Mouse (Mus musculus): ENCODE measurements at regions not wholly inside any gene's neighbourhood (a gene's known extent, or its start where the extent isn't known, plus 50 kb on each side); places are given as distances from the start of the nearest gene placed in this dataset.

DNA sequence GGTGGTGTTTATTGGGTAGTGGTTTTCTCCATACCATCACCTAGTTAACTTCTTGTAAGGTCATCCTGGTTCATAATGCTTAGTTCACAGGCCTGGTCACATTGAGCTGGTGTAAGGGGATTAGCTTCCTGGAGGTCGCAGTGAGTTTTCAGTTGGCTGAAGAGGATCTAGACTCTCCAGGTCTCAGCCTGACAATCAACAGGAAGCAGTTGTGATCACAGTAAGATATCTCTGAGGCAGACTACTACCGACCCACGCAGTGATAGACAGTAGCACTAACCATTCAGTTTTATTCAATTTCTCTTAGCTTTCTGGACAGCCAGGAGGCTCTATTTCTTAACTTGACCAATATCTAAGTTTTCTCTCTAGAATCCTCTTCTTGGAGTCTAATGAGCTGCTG is 108.5 kb upstream of the Prdm1 start:
- H3K9ac ChIP-seq (replicated peaks; ENCODE audit: low read depth, low read length), result no peak overlapping the region
- H3K27me3 ChIP-seq (ENCODE audit: control insufficient read depth, insufficient read depth, low read length), result no peaks in the 10 kb centered on the region
- H3K27ac ChIP-seq (ENCODE audit: low read depth), result no peak overlapping the region
- ATAC-seq (ENCODE audit: insufficient read depth, low read depth) (no peak), DNase-seq (ENCODE audit: low spot score) (no peak)
- no peak for TF ChIP-seq EP300 (IDR thresholded peaks at IDR 0.05; ENCODE audit: low read depth)
- TF ChIP-seq CTCF (IDR thresholded peaks at IDR 0.05; ENCODE audit: low read depth), result no peak
- H3K4me3 ChIP-seq (ENCODE audit: low read depth, low read length), result no peak overlapping the region
- no peak overlapping the region for H3K4me2 ChIP-seq (ENCODE audit: low read depth, low read length)
- no peaks in the 10 kb centered on the region for H3K36me3 ChIP-seq (replicated peaks; ENCODE audit: control insufficient read depth, insufficient read depth, low read length)
- no peaks in the 10 kb centered on the region for H3K9me3 ChIP-seq (replicated peaks; ENCODE audit: control insufficient read depth, low read length)
- peaks cover 5% of the 10 kb centered on the region; the same call in 1 of the 2 replicates for H3K4me1 ChIP-seq (ENCODE audit: control insufficient read depth, insufficient read depth)
- WGBS, result 57% methylated on average over 3 of the region's 3 CpGs

GRCm38 (mm10) chr10:44636061-44636460 is 107.8 kb upstream of the Prdm1 start:
- Histone ChIP-seq H3K36me3 (replicated peaks; ENCODE audit: control insufficient read depth, insufficient read depth, low read length) (no peaks in the 10 kb centered on the region), H3K4me1 (ENCODE audit: control insufficient read depth, insufficient read depth) (peaks cover 8% of the 10 kb centered on the region; the same call in 1 of the 2 replicates), H3K27me3 (ENCODE audit: control insufficient read depth, insufficient read depth, low read length) (no peaks in the 10 kb centered on the region), H3K9me3 (replicated peaks; ENCODE audit: control insufficient read depth, low read length) (no peaks in the 10 kb centered on the region), H3K4me2 (ENCODE audit: low read depth, low read length) (no peak overlapping the region), H3K9ac (replicated peaks; ENCODE audit: low read depth, low read length) (no peak overlapping the region), H3K27ac (ENCODE audit: low read depth) (no peak overlapping the region), H3K4me3 (ENCODE audit: low read depth, low read length) (no peak overlapping the region)
- ATAC-seq (ENCODE audit: insufficient read depth, low read depth), result no peak
- TF ChIP-seq CTCF (IDR thresholded peaks at IDR 0.05; ENCODE audit: low read depth) (no peak), EP300 (IDR thresholded peaks at IDR 0.05; ENCODE audit: low read depth) (no peak)
- DNase-seq (ENCODE audit: low spot score), result no peak

DNA sequence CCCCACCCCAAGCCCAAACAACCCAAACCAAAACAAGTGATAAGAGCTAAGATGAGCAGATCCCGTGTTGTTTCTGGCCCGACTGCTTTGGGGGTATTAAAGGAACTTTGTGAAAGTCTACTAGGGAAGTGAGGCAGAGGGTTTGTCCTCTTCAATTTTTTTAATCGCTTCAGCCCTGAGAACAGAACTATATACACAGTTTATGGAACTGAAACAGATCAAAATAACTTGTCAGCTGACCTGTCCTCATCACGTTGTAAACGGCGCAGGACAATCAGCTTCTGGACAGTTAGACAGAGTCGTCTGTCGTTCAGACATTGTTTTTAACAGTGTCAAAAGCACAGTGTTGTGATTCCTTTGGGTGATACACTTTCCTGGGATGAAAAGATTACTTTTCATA is 103.3 kb upstream of the Prdm1 start:
- ATAC-seq (ENCODE audit: insufficient read depth, low read depth) (no peak), DNase-seq (ENCODE audit: low spot score) (no peak)
- Histone ChIP-seq H3K9me3 (replicated peaks; ENCODE audit: control insufficient read depth, low read length) (no peaks in the 10 kb centered on the region), H3K36me3 (replicated peaks; ENCODE audit: control insufficient read depth, insufficient read depth, low read length) (no peaks in the 10 kb centered on the region), H3K27me3 (ENCODE audit: control insufficient read depth, insufficient read depth, low read length) (no peaks in the 10 kb centered on the region), H3K27ac (ENCODE audit: low read depth) (no peak overlapping the region), H3K9ac (replicated peaks; ENCODE audit: low read depth, low read length) (no peak overlapping the region), H3K4me2 (ENCODE audit: low read depth, low read length) (no peak overlapping the region; the same call in 1 of the 2 replicates), H3K4me1 (ENCODE audit: control insufficient read depth, insufficient read depth) (peaks cover 8% of the 10 kb centered on the region; the same call in 1 of the 2 replicates), H3K4me3 (ENCODE audit: low read depth, low read length) (no peak overlapping the region)
- WGBS, result 46% methylated on average over 8 of the region's 8 CpGs
- TF ChIP-seq EP300 (IDR thresholded peaks at IDR 0.05; ENCODE audit: low read depth) (no peak), CTCF (IDR thresholded peaks at IDR 0.05; ENCODE audit: low read depth) (no peak)

GRCm38 (mm10) chr10:44630485-44630884 is 102.2 kb upstream of the Prdm1 start:
- 56% methylated on average over 13 of the region's 13 CpGs for WGBS
- H3K4me3 ChIP-seq (ENCODE audit: low read depth, low read length), result no peak overlapping the region
- peaks cover 8% of the 10 kb centered on the region; the same call in 1 of the 2 replicates for H3K4me1 ChIP-seq (ENCODE audit: control insufficient read depth, insufficient read depth)
- no peak overlapping the region for H3K4me2 ChIP-seq (ENCODE audit: low read depth, low read length)
- H3K36me3 ChIP-seq (replicated peaks; ENCODE audit: control insufficient read depth, insufficient read depth, low read length), result no peaks in the 10 kb centered on the region
- ATAC-seq (ENCODE audit: insufficient read depth, low read depth), result no peak
- no peaks in the 10 kb centered on the region for H3K27me3 ChIP-seq (ENCODE audit: control insufficient read depth, insufficient read depth, low read length)
- H3K9ac ChIP-seq (replicated peaks; ENCODE audit: low read depth, low read length), result no peak overlapping the region
- H3K27ac ChIP-seq (ENCODE audit: low read depth), result no peak overlapping the region
- no peak for DNase-seq (ENCODE audit: low spot score)
- no peaks in the 10 kb centered on the region for H3K9me3 ChIP-seq (replicated peaks; ENCODE audit: control insufficient read depth, low read length)
- TF ChIP-seq CTCF (IDR thresholded peaks at IDR 0.05; ENCODE audit: low read depth), result no peak
- no peak for TF ChIP-seq EP300 (IDR thresholded peaks at IDR 0.05; ENCODE audit: low read depth)

GRCm38 (mm10) chr10:44628387-44628786 is 100.1 kb upstream of the Prdm1 start:
- H3K36me3 ChIP-seq (replicated peaks; ENCODE audit: control insufficient read depth, insufficient read depth, low read length), result no peaks in the 10 kb centered on the region
- H3K4me1 ChIP-seq (ENCODE audit: control insufficient read depth, insufficient read depth), result peaks cover 5% of the 10 kb centered on the region; the same call in 1 of the 2 replicates
- H3K9ac ChIP-seq (replicated peaks; ENCODE audit: low read depth, low read length), result no peak overlapping the region
- WGBS, result 80% methylated on average over 3 of the region's 3 CpGs
- TF ChIP-seq EP300 (IDR thresholded peaks at IDR 0.05; ENCODE audit: low read depth) (no peak), CTCF (IDR thresholded peaks at IDR 0.05; ENCODE audit: low read depth) (no peak)
- no peaks in the 10 kb centered on the region for H3K9me3 ChIP-seq (replicated peaks; ENCODE audit: control insufficient read depth, low read length)
- H3K27me3 ChIP-seq (ENCODE audit: control insufficient read depth, insufficient read depth, low read length), result no peaks in the 10 kb centered on the region
- H3K27ac ChIP-seq (ENCODE audit: low read depth), result no peak overlapping the region
- ATAC-seq (ENCODE audit: insufficient read depth, low read depth) (no peak), DNase-seq (ENCODE audit: low spot score) (no peak)
- no peak overlapping the region for H3K4me2 ChIP-seq (ENCODE audit: low read depth, low read length)
- no peak overlapping the region for H3K4me3 ChIP-seq (ENCODE audit: low read depth, low read length)

- 95% methylated on average over 3 of the region's 3 CpGs for WGBS
- H3K27ac ChIP-seq (ENCODE audit: low read depth), result no peak overlapping the region
- no peak for TF ChIP-seq CTCF (IDR thresholded peaks at IDR 0.05; ENCODE audit: low read depth)
- TF ChIP-seq EP300 (IDR thresholded peaks at IDR 0.05; ENCODE audit: low read depth), result no peak
Measured at GRCm38 (mm10) chr10:44627431-44627830, 99.1 kb upstream of the Prdm1 start.

More at GRCm38 (mm10) chr10:44627431-44627830, 99.1 kb upstream of the Prdm1 start:
- peaks cover 5% of the 10 kb centered on the region; the same call in 1 of the 2 replicates for H3K4me1 ChIP-seq (ENCODE audit: control insufficient read depth, insufficient read depth)
- DNase-seq (ENCODE audit: low spot score) (no peak), ATAC-seq (ENCODE audit: insufficient read depth, low read depth) (no peak)
- no peak overlapping the region for H3K4me3 ChIP-seq (ENCODE audit: low read depth, low read length)
- H3K9ac ChIP-seq (replicated peaks; ENCODE audit: low read depth, low read length), result no peak overlapping the region
- H3K9me3 ChIP-seq (replicated peaks; ENCODE audit: control insufficient read depth, low read length), result no peaks in the 10 kb centered on the region
- H3K4me2 ChIP-seq (ENCODE audit: low read depth, low read length), result no peak overlapping the region
- no peaks in the 10 kb centered on the region for H3K36me3 ChIP-seq (replicated peaks; ENCODE audit: control insufficient read depth, insufficient read depth, low read length)
- H3K27me3 ChIP-seq (ENCODE audit: control insufficient read depth, insufficient read depth, low read length), result no peaks in the 10 kb centered on the region
